Mouse (Mus musculus) CD4-positive, CD25-positive, alpha-beta regulatory T cell (primary cell): ENCODE measurements around the gene Galk2. TPM values are rescaled to one million over a fixed set of nuclear protein-coding genes. Genes with fewer than 3 reads are reported as not detected.

Experiments used
- polyA plus RNA-seq: library from polyadenylated mRNA; unstranded; fragments of 100-300 nt; shearing (Covaris generic); gene quantifications from one replicate; pipeline ENCODE4 v1.2.1, GENCODE M21; 2017

The Galk2 gene
- 36.1 TPM for polyA plus RNA-seq

DNA sequence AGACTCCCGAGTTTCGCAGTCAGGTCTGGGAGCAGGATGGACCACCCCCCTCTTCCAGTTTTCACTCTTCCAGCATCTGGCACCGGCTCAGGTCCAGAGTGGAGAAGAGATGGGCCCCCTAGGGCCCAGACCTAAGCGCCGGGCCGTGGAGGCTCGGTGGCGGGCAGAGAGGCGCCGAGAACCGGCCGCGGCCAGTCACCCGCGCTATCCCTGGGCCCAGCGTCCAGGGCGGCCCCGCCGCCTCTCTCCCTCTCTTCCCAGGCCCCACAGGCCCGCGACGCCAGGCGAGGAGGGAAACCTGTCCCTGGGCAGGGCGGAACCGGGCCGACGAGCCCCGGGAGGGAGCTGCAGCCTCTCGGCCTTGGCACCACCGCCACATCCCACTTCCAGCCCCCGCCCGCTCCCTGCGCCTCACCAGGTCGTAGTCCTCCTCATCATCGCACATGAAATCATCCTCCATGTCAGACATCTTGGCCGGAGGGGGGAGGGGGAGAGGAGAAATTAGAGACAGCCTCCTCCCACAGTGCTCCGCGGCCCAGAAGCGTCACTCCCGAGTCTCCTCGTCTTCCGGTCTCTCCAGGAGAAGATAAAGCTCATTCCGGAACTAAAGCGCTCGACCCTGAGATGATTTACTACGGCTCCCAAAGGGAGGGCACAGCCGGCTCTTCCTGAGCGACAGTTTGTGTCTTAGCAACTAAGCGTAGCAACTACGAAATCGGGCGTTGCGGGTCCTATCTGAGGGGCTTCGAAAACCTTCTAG, at the start of gene Galk2, which contains the start of gene Cops2:
Gene Galk2 (plus strand): TSS at position 589 of the 760 bp plus-strand sequence.
Gene Cops2 (minus strand): TSS at position 619 of the 760 bp plus-strand sequence.

Other genes starting within 250 kb of the Galk2 start
- gene Cep152, start 234.0 kb upstream of the Galk2 start, polyA plus RNA-seq = 11.0 TPM
- 37.5 TPM for gene Eid1, start 186.0 kb upstream of the Galk2 start, polyA plus RNA-seq
- 0.23 TPM for gene Shc4, start 135.0 kb upstream of the Galk2 start, polyA plus RNA-seq
- gene Secisbp2l, start 76.2 kb upstream of the Galk2 start, polyA plus RNA-seq = 45.7 TPM
- 45.7 TPM for gene Cops2, start within 50 bp of the Galk2 start, polyA plus RNA-seq
- gene Fgf7, start 175.5 kb downstream of the Galk2 start, polyA plus RNA-seq = not detected